Mouse (Mus musculus) intestine, postnatal 0 days (tissue): Measurements from ENCODE around the gene Vps13d. TPM values are rescaled to one million over a fixed set of nuclear protein-coding genes. Genes with fewer than 3 reads are reported as not detected.

ENCODE experiments used
- ATAC-seq: fragments of 200-750 bp; cut with Nextera tagmentation; 2 replicates; pipeline ENCODE4 v1.8.0; 2017; ENCODE audit warnings: mild to moderate bottlenecking, moderate TSS enrichment, moderate library complexity
- H3K27ac ChIP-seq: fragments of 300-500 bp; sonication (generic); 2 replicates; pipeline ENCODE4 v1.5.1; 2014; ENCODE audit warnings: mild to moderate bottlenecking, low read depth, low read length, moderate library complexity
- H3K27me3 ChIP-seq: fragments of 300-500 bp; sonication (generic); replicated peaks from 2 replicates; pipeline ENCODE4 v1.6.1; 2014; ENCODE audit warnings: low read length, mixed read lengths; ENCODE audit not compliant: control insufficient read depth, insufficient read depth
- H3K36me3 ChIP-seq: fragments of 300-500 bp; sonication (generic); 2 replicates; pipeline ENCODE4 v1.6.1; 2014; ENCODE audit warnings: mild to moderate bottlenecking, moderate library complexity; ENCODE audit not compliant: control insufficient read depth, insufficient read depth
- H3K4me1 ChIP-seq: fragments of 300-500 bp; sonication (generic); replicated peaks from 2 replicates; pipeline ENCODE4 v1.6.1; 2014; ENCODE audit warnings: antibody characterized with exemption, low read length, mixed read lengths; ENCODE audit not compliant: control insufficient read depth, insufficient read depth
- H3K4me2 ChIP-seq: fragments of 300-500 bp; sonication (generic); replicated peaks from 2 replicates; pipeline ENCODE4 v1.6.1; 2014; ENCODE audit warnings: low read depth, mild to moderate bottlenecking, moderate library complexity
- H3K4me3 ChIP-seq: fragments of 300-500 bp; sonication (generic); 2 replicates; pipeline ENCODE4 v1.5.1; 2014; ENCODE audit warnings: low read depth, low read length
- H3K9ac ChIP-seq: fragments of 300-500 bp; sonication (generic); 2 replicates; pipeline ENCODE4 v1.6.1; 2014; ENCODE audit warnings: mild to moderate bottlenecking, low read depth, low read length
- H3K9me3 ChIP-seq: fragments of 300-500 bp; sonication (generic); 2 replicates; pipeline ENCODE4 v1.6.1; 2016; ENCODE audit warnings: mixed run types; ENCODE audit not compliant: control insufficient read depth
- CTCF ChIP-seq: sonication (generic); IDR thresholded peaks from 2 replicates; pipeline ENCODE4 v1.5.1; 2016; ENCODE audit warnings: low read depth, mild to moderate bottlenecking, control low read depth, antibody characterized with exemption, moderate library complexity
- WGBS: fragments of 180-500 bp; shearing (Covaris S2); extraction: QIAGEN DNeasy Blood & Tissue Kit; methylation state at CpG from one replicate; pipeline ENCODE4 v1.1.7; 2014; 5-methylcytosine and 5-hydroxymethylcytosine counted together
- polyA plus RNA-seq: library from polyadenylated mRNA; unstranded; fragments of >200 nt; fragmentation: Nextera tagmentation; extraction: Ambion mirVana; gene quantifications from 2 replicates; pipeline ENCODE4 v1.2.1, GENCODE M21; 2015

Gene Vps13d
- polyA plus RNA-seq, 1 experiment from 2014 or later: 14.8 TPM

DNA sequence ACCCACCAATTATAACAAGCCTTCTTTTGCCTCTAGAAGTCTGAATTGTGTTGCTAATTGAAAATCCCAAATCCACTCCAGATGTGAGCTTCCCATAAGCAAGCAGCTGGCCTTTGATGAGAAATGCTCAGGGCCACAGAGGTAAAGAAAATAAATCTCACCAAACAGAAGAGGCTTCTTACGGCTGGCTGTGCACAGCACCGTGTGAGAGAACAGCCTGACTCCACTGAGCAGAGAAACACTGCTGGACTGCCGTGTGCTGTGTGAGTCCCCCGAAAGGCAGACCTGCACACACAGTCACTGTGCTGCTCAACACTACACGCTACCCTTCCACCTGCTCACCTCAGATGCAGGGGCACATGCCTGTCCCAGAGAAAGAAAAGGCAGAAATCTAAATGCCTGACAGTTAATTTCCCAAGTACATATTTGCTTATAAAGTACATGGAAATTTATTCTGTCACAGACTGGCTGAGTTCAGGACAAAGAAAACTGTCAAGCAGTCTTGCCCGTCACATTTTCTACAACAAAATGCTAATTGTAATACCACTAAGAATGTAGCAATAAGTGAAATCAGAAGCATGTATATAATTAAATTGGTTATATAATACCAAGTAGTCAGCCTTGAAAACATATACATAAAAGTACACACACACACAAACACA is 127.7 kb downstream of the Vps13d start:
- H3K4me1 ChIP-seq: no peaks in the 10 kb centered on the region
- H3K27me3 ChIP-seq: no peaks in the 10 kb centered on the region
- WGBS: 75% methylated on average over 6 of the region's 6 CpGs
- H3K4me2 ChIP-seq: no peak overlapping the region
- no peak for ATAC-seq
- H3K36me3 ChIP-seq: peaks cover 74% of the 10 kb centered on the region
- no peaks in the 10 kb centered on the region for H3K9me3 ChIP-seq
- TF ChIP-seq CTCF: no peak
- no peak overlapping the region for H3K4me3 ChIP-seq
- H3K27ac ChIP-seq: no peak overlapping the region
- H3K9ac ChIP-seq: no peak overlapping the region

DNA sequence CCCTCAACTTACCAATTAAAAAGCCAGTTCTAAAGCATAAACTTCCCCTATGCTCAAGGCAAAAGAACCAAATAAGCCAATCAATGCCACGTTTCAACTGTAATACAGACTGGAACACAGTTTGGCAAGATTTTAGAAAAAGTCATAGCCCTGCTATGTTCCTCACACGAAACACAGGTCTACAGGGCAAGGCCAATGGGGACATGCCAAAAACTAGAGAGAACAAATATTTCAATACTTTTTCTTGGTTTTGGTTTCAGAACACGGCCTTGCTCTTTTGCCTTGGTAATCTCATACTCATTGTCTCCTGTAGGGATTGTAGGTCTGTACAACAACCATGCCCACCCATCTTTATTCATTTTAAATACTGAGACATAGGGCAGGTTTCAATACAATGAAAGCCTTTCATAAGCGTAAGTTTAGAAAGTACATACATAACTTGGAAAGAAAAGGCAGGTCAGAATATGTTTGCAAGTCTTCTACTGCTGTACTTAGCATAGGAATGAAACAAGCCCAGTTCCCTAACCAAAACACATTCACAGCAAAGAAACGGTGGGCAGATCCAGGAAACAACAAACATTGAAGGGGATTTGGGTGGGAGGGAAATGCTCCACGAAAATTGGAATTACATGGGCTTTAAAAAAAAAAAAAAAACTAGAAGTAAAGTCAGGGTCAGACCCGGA is 128.3 kb downstream of the Vps13d start:
- Histone ChIP-seq H3K4me1 (no peaks in the 10 kb centered on the region), H3K9me3 (no peaks in the 10 kb centered on the region), H3K4me3 (no peak overlapping the region), H3K4me2 (no peak overlapping the region), H3K27ac (no peak overlapping the region), H3K36me3 (peaks cover 74% of the 10 kb centered on the region), H3K9ac (no peak overlapping the region), H3K27me3 (no peaks in the 10 kb centered on the region)
- no peak for ATAC-seq
- WGBS: 81% methylated on average over 7 of the region's 7 CpGs
- no peak for TF ChIP-seq CTCF

GRCm38 (mm10) chr4:145058749-145059442 is 135.9 kb downstream of the Vps13d start:
- Histone ChIP-seq H3K4me1 (no peaks in the 10 kb centered on the region), H3K9me3 (no peaks in the 10 kb centered on the region), H3K36me3 (peaks cover 94% of the 10 kb centered on the region), H3K27me3 (no peaks in the 10 kb centered on the region), H3K9ac (no peak overlapping the region), H3K4me2 (no peak overlapping the region), H3K4me3 (no peak overlapping the region), H3K27ac (no peak overlapping the region)
- WGBS: 96% methylated on average over 2 of the region's 2 CpGs
- ATAC-seq: no peak
- no peak for TF ChIP-seq CTCF

DNA sequence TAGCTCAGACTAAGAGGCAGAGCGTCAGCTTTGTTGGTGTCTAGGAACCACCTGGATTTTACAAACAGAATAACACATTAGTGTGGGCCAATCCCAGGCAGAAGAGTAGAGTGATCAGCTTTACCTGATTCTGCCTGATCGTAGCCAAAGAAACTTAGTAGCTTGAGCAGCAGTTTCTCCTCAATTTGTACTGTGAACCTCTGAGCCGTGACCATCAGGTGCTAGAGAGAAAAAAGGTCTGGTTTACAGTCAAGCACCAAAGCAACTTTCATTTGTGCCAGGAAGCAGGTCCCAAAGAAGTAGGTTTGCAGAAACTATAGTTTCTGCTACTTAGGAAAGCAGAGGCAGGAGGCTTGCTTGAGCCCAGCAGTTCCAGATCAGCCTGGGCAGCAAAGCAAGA is 138.5 kb downstream of the Vps13d start:
- no peaks in the 10 kb centered on the region for H3K9me3 ChIP-seq
- WGBS: 84% methylated on average over 3 of the region's 3 CpGs
- no peak overlapping the region for H3K4me2 ChIP-seq
- TF ChIP-seq CTCF: no peak
- peaks cover 92% of the 10 kb centered on the region for H3K36me3 ChIP-seq
- peaks cover 10% of the 10 kb centered on the region; the same call in 1 of the 2 replicates for H3K4me1 ChIP-seq
- peak overlapping the region; percentile 15; the same call in 1 of the 2 replicates for H3K27ac ChIP-seq
- H3K27me3 ChIP-seq: no peaks in the 10 kb centered on the region
- no peak overlapping the region for H3K4me3 ChIP-seq
- ATAC-seq: no peak
- no peak overlapping the region for H3K9ac ChIP-seq

- ATAC-seq: no peak
- Histone ChIP-seq H3K4me3 (no peak overlapping the region), H3K27ac (0 out of 2 replicates have a peak overlapping the region, but pooled peaks have one; percentile 15), H3K4me2 (no peak overlapping the region), H3K9me3 (no peaks in the 10 kb centered on the region), H3K27me3 (no peaks in the 10 kb centered on the region), H3K36me3 (peaks cover 88% of the 10 kb centered on the region), H3K4me1 (peaks cover 10% of the 10 kb centered on the region; the same call in 1 of the 2 replicates), H3K9ac (no peak overlapping the region)
- WGBS: 77% methylated on average over 3 of the region's 3 CpGs
- no peak for TF ChIP-seq CTCF
Observed at GRCm38 (mm10) chr4:145055792-145056191, 139.0 kb downstream of the Vps13d start.

DNA sequence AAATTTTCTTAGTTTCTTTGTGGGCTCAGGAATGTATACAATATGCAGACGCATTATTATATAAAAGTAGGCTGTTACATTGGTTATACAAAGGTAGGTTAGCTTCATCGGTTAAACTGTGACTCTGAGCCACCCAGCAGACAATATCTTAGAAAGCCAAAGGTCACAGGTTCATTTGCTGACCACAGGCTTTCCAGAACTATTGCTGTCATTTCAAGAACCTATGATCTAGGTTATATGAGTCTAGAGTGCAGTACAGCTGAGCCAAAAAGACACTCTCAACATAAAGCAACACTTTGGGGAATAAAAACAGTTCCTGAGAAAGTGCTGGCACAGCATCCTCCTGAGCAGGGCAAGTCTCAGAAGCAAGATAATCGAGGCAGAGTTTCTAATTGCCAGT is 140.4 kb downstream of the Vps13d start:
- 52% methylated on average over 3 of the region's 3 CpGs for WGBS
- Histone ChIP-seq H3K9me3 (no peaks in the 10 kb centered on the region), H3K4me1 (peaks cover 10% of the 10 kb centered on the region; the same call in 1 of the 2 replicates), H3K36me3 (peaks cover 75% of the 10 kb centered on the region), H3K4me2 (no peak overlapping the region), H3K27me3 (no peaks in the 10 kb centered on the region), H3K27ac (peak overlapping the region; percentile 62; the same call in 1 of the 2 replicates), H3K9ac (no peak overlapping the region), H3K4me3 (no peak overlapping the region)
- no peak for TF ChIP-seq CTCF
- ATAC-seq: peak; percentile 76
